Mouse (Mus musculus): ENCODE data around the gene Prkd3.

- no peak for TF ChIP-seq CTCF (IDR thresholded peaks at IDR 0.05; ENCODE audit: low read depth, low read length)
- no peak for TF ChIP-seq TAL1 (conservative IDR thresholded peaks at IDR 0.05; ENCODE audit: low read depth, low read length)
- TF ChIP-seq GATA2 (IDR thresholded peaks at IDR 0.05; ENCODE audit: borderline replicate concordance, low read depth, low read length): no peak
- no peak for TF ChIP-seq POLR2AphosphoS5 (IDR thresholded peaks at IDR 0.05; ENCODE audit: insufficient replicate concordance, low read depth, low read length)
- TF ChIP-seq GATA1 (IDR thresholded peaks at IDR 0.05; ENCODE audit: borderline replicate concordance, low read length): no peak
Observed at GRCm38 (mm10) chr17:78913921-78914320, 106.7 kb downstream of the Prkd3 start.
